Mouse (Mus musculus) MEL (cell line): Measurements from ENCODE around the gene Rasd2. TPM values are rescaled to one million over a fixed set of nuclear protein-coding genes. Genes with fewer than 3 reads are reported as not detected.

Source experiments
- DNase-seq: peaks from one replicate; pipeline ENCODE4 v3.0.0; 2011; ENCODE audit warnings: low read depth, low spot score
- H3K27ac ChIP-seq: 2 replicates; pipeline ENCODE4 v1.5.1; 2012; ENCODE audit warnings: low read depth, mild to moderate bottlenecking, control low read depth, low read length, moderate library complexity; ENCODE audit not compliant: control insufficient read depth
- H3K27me3 ChIP-seq, 2 experiments: fragments of 150-350 bp in 1 of 2; sonication (generic) in 1 of 2; 2 replicates each; pipeline ENCODE4 v1.6.1; 2012; ENCODE audit warnings: low read length in 2 of 2, mild to moderate bottlenecking in 2 of 2, improper control_type of control experiment in 1 of 2, moderate library complexity in 1 of 2; ENCODE audit not compliant: insufficient read depth in 2 of 2, control insufficient read depth in 1 of 2
- H3K36me3 ChIP-seq, 2 experiments: 2 replicates each; pipeline ENCODE4 v1.6.1; 2012 to 2014; ENCODE audit warnings: low read length in 2 of 2, improper control_type of control experiment in 1 of 2, inconsistent platforms in 1 of 2, mild to moderate bottlenecking in 1 of 2; ENCODE audit not compliant: insufficient read depth in 2 of 2, control insufficient read depth in 1 of 2
- H3K4me1 ChIP-seq, 2 experiments: fragments of 150-350 bp in 1 of 2; sonication (generic) in 1 of 2; 2 replicates each; pipeline ENCODE4 v1.6.1; 2012; ENCODE audit warnings: low read length in 2 of 2, improper control_type of control experiment in 1 of 2, mild to moderate bottlenecking in 1 of 2; ENCODE audit not compliant: insufficient read depth in 2 of 2, control insufficient read depth in 1 of 2
- H3K4me3 ChIP-seq, 2 experiments: fragments of 150-350 bp in 1 of 2; sonication (generic) in 1 of 2; 2 replicates each; pipeline ENCODE4 v1.5.1; 2012; ENCODE audit warnings: low read depth in 2 of 2, low read length in 2 of 2, mild to moderate bottlenecking in 2 of 2, moderate library complexity in 2 of 2, control low read depth in 1 of 2, improper control_type of control experiment in 1 of 2; ENCODE audit not compliant: control insufficient read depth in 1 of 2, insufficient read depth in 1 of 2
- H3K79me2 ChIP-seq: 2 replicates; pipeline ENCODE4 v1.6.1; 2012; ENCODE audit warnings: mild to moderate bottlenecking, low read length, moderate library complexity; ENCODE audit not compliant: control insufficient read depth, poor library complexity, insufficient read depth
- H3K9ac ChIP-seq: 2 replicates; pipeline ENCODE4 v1.6.1; 2012; ENCODE audit warnings: low read depth, mild to moderate bottlenecking, control low read depth, low read length, moderate library complexity; ENCODE audit not compliant: control insufficient read depth, poor library complexity, severe bottlenecking
- H3K9me3 ChIP-seq: fragments of 150-350 bp; sonication (generic); replicated peaks from 2 replicates; pipeline ENCODE4 v1.6.1; 2012; ENCODE audit warnings: mild to moderate bottlenecking, low read length, improper control_type of control experiment, moderate library complexity; ENCODE audit not compliant: insufficient read depth
- BHLHE40 ChIP-seq: IDR thresholded peaks from 2 replicates; pipeline ENCODE4 v1.6.1; 2012; ENCODE audit warnings: low read depth, mild to moderate bottlenecking, inconsistent platforms, low read length, improper control_type of control experiment, borderline replicate concordance
- CHD1 ChIP-seq: IDR thresholded peaks from 2 replicates; pipeline ENCODE4 v1.6.1; 2012; ENCODE audit warnings: low read depth, mild to moderate bottlenecking, inconsistent platforms, low read length, improper control_type of control experiment
- CTCF ChIP-seq, 3 experiments: IDR thresholded peaks in 2 of 3; conservative IDR thresholded peaks in 1 of 3; 2 replicates each; pipeline ENCODE4 v1.5.1; 2011 to 2012; ENCODE audit warnings: low read length in 3 of 3, low read depth in 2 of 3, mild to moderate bottlenecking in 2 of 3, improper control_type of control experiment in 1 of 3, inconsistent platforms in 1 of 3, mixed read lengths in 1 of 3, moderate library complexity in 1 of 3; ENCODE audit not compliant: control insufficient read depth in 1 of 3, insufficient read depth in 1 of 3, poor library complexity in 1 of 3, severe bottlenecking in 1 of 3
- GABPA ChIP-seq: IDR thresholded peaks from 2 replicates; pipeline ENCODE4 v1.6.1; 2012; ENCODE audit warnings: low read depth, mild to moderate bottlenecking, inconsistent platforms, low read length, improper control_type of control experiment, moderate library complexity
- GATA1 ChIP-seq: IDR thresholded peaks from 2 replicates; pipeline ENCODE4 v1.6.1; 2011; ENCODE audit warnings: low read depth, low read length, improper control_type of control experiment
- JUND ChIP-seq: IDR thresholded peaks from 2 replicates; pipeline ENCODE4 v1.6.1; 2011; ENCODE audit warnings: low read depth, mild to moderate bottlenecking, improper control_type of control experiment, low read length
- MAFK ChIP-seq: IDR thresholded peaks from 2 replicates; pipeline ENCODE4 v1.6.1; 2011; ENCODE audit warnings: low read depth, mild to moderate bottlenecking, low read length, improper control_type of control experiment, borderline replicate concordance
- MAX ChIP-seq: IDR thresholded peaks from 2 replicates; pipeline ENCODE4 v1.6.1; 2011; ENCODE audit warnings: low read length, improper control_type of control experiment
- MAZ ChIP-seq: IDR thresholded peaks from 2 replicates; pipeline ENCODE4 v1.6.1; 2012; ENCODE audit warnings: low read depth, mild to moderate bottlenecking, inconsistent platforms, low read length, improper control_type of control experiment
- MEF2A ChIP-seq: IDR thresholded peaks from 2 replicates; pipeline ENCODE4 v1.6.1; 2014; ENCODE audit warnings: low read depth, mild to moderate bottlenecking, inconsistent platforms, low read length, improper control_type of control experiment; ENCODE audit not compliant: poor library complexity, insufficient replicate concordance, severe bottlenecking; ENCODE audit errors: extremely low read depth
- POLR2AphosphoS2 ChIP-seq: IDR thresholded peaks from 2 replicates; pipeline ENCODE4 v1.6.1; 2011; ENCODE audit warnings: low read length, improper control_type of control experiment
- POLR2AphosphoS5 ChIP-seq: IDR thresholded peaks from 2 replicates; pipeline ENCODE4 v1.6.1; 2012; ENCODE audit warnings: low read depth, borderline replicate concordance, mild to moderate bottlenecking, inconsistent platforms, low read length, moderate library complexity, mixed read lengths
- RAD21 ChIP-seq: IDR thresholded peaks from 2 replicates; pipeline ENCODE4 v1.6.1; 2011; ENCODE audit warnings: mild to moderate bottlenecking, low read depth, low read length, improper control_type of control experiment
- RCOR1 ChIP-seq: IDR thresholded peaks from 2 replicates; pipeline ENCODE4 v1.6.1; 2012; ENCODE audit warnings: low read depth, mild to moderate bottlenecking, inconsistent platforms, low read length, improper control_type of control experiment
- SMC3 ChIP-seq: IDR thresholded peaks from 2 replicates; pipeline ENCODE4 v1.6.1; 2011; ENCODE audit warnings: low read depth, low read length, improper control_type of control experiment
- TAL1 ChIP-seq: IDR thresholded peaks from 2 replicates; pipeline ENCODE4 v1.6.1; 2012; ENCODE audit warnings: mild to moderate bottlenecking, inconsistent platforms, low read length, moderate library complexity, mixed read lengths
- TBP ChIP-seq: IDR thresholded peaks from 2 replicates; pipeline ENCODE4 v1.8.0; 2011; ENCODE audit warnings: low read depth, low read length, improper control_type of control experiment
- TCF12 ChIP-seq: IDR thresholded peaks from 2 replicates; pipeline ENCODE4 v1.6.1; 2014; ENCODE audit warnings: low read depth, mild to moderate bottlenecking, inconsistent platforms, low read length, improper control_type of control experiment, moderate library complexity
- USF2 ChIP-seq, 2 experiments: IDR thresholded peaks; 2 replicates each; pipeline ENCODE4 v1.6.1; 2011 to 2012; ENCODE audit warnings: improper control_type of control experiment in 2 of 2, low read length in 2 of 2, borderline replicate concordance in 1 of 2, inconsistent platforms in 1 of 2, low read depth in 1 of 2, mild to moderate bottlenecking in 1 of 2; ENCODE audit not compliant: insufficient read depth in 1 of 2
- ZKSCAN1 ChIP-seq: IDR thresholded peaks from 2 replicates; pipeline ENCODE4 v1.6.1; 2012; ENCODE audit warnings: low read depth, mild to moderate bottlenecking, inconsistent platforms, low read length, improper control_type of control experiment, moderate library complexity
- polyA plus RNA-seq, 2 experiments: library from polyadenylated mRNA; stranded (reverse) in 1 of 2; unstranded in 1 of 2; fragments of >175 nt in 1 of 2; fragments of >200 nt in 1 of 2; gene quantifications; 2 replicates each; pipeline versions ENCODE4 v1.2.1 to v1.2.4; 2012; ENCODE audit warnings: low replicate concordance in 2 of 2, low read depth in 1 of 2; ENCODE audit not compliant: insufficient read length in 2 of 2, insufficient read depth in 1 of 2, missing spikeins in 1 of 2
- total RNA-seq: library from RNA; depleted of rRNA; stranded (reverse); fragments of 300-350 nt; gene quantifications from 2 replicates; pipeline ENCODE4 v1.2.3, GENCODE M21; 2012

Rasd2 gene
- total and polyA plus RNA-seq, 3 experiments = not detected

- Histone ChIP-seq H3K36me3 (no peaks in the 10 kb centered on the region), H3K27ac (no peak overlapping the region), H3K4me1 (no peaks in the 10 kb centered on the region), H3K27me3 (peaks cover 0 to 2% of the 10 kb centered on the region in 2 experiments; a peak in 1 of 4 replicates), H3K9ac (no peak overlapping the region), H3K79me2 (no peaks in the 10 kb centered on the region), H3K9me3 (no peaks in the 10 kb centered on the region), H3K4me3 (no peak overlapping the region)
- DNase-seq = no peak
- TF ChIP-seq POLR2AphosphoS5 (no peak), MEF2A (no peak), JUND (no peak), CHD1 (no peak), USF2 (IDR thresholded peaks at IDR 0.05; ENCODE audit: borderline replicate concordance in 1 of 2, insufficient read depth in 1 of 2, low read depth in 1 of 2, low read length in 2 of 2) (no peak), RAD21 (no peak), GABPA (no peak), POLR2AphosphoS2 (no peak), MAX (no peak), ZKSCAN1 (no peak), CTCF (IDR thresholded peaks at IDR 0.05 in 2 of 3, conservative IDR thresholded peaks at IDR 0.05 in 1 of 3; ENCODE audit: control insufficient read depth in 1 of 3, insufficient read depth in 1 of 3, low read depth in 2 of 3, low read length in 3 of 3, poor library complexity in 1 of 3, severe bottlenecking in 1 of 3) (no peak), MAFK (no peak)
These were observed 8.9 kb downstream of the Rasd2 start for GRCm38 (mm10) chr8:75222665-75223064.

- H3K27ac ChIP-seq = no peak overlapping the region
- no peaks in the 10 kb centered on the region for H3K4me1 ChIP-seq
- H3K36me3 ChIP-seq = no peaks in the 10 kb centered on the region
- H3K4me3 ChIP-seq = no peak overlapping the region
- no peak for TF ChIP-seq TCF12
- TF ChIP-seq TAL1 = no peak
- TF ChIP-seq RCOR1 = no peak
- no peak for TF ChIP-seq TBP
- TF ChIP-seq GATA1 = no peak
- TF ChIP-seq MAZ = no peak
- no peak for TF ChIP-seq BHLHE40
- no peak for TF ChIP-seq SMC3
- no peak for TF ChIP-seq ZKSCAN1
- no peak for TF ChIP-seq MAFK
- TF ChIP-seq, all 39 proteins: peak for 0
- no peaks in the 10 kb centered on the region for H3K9me3 ChIP-seq
- H3K27me3 ChIP-seq = peaks cover 0 to 2% of the 10 kb centered on the region in 2 experiments; a peak in 1 of 4 replicates
- DNase-seq = no peak
- no peaks in the 10 kb centered on the region for H3K79me2 ChIP-seq
- no peak overlapping the region for H3K9ac ChIP-seq
These were observed 13.0 kb downstream of the Rasd2 start for GRCm38 (mm10) chr8:75226773-75227172.
